Mouse (Mus musculus) G1E (cell line): ENCODE measurements around the gene Eif3m. TPM values are rescaled to one million over a fixed set of nuclear protein-coding genes. Genes with fewer than 3 reads are reported as not detected.
A peak's percentile ranks its signal among the peaks of the same experiment; 100 is the strongest.

Experiments used
- ATAC-seq: 2 replicates; pipeline ENCODE4 v1.8.0; 2016; ENCODE audit warnings: mild to moderate bottlenecking; ENCODE audit not compliant: insufficient number of reproducible peaks, poor library complexity, low FRiP score, severe bottlenecking; ENCODE audit errors: extremely low read depth
- DNase-seq: peaks from one replicate; pipeline ENCODE4 v3.0.0; 2012; ENCODE audit warnings: low spot score
- H3K27me3 ChIP-seq: 2 replicates; pipeline ENCODE4 v1.6.1; 2012; ENCODE audit warnings: mild to moderate bottlenecking, low read length, inconsistent platforms; ENCODE audit not compliant: insufficient read depth
- H3K36me3 ChIP-seq: replicated peaks from 2 replicates; pipeline ENCODE3; 2012; ENCODE audit warnings: mild to moderate bottlenecking, inconsistent platforms
- H3K4me1 ChIP-seq: 2 replicates; pipeline ENCODE4 v1.6.1; 2012; ENCODE audit warnings: low read depth, low read length, inconsistent platforms, mixed read lengths; ENCODE audit not compliant: insufficient read depth
- H3K4me3 ChIP-seq: 2 replicates; pipeline ENCODE4 v1.5.1; 2012; ENCODE audit warnings: low read depth, mild to moderate bottlenecking, inconsistent platforms, low read length, moderate library complexity, mixed read lengths
- H3K9me3 ChIP-seq: replicated peaks from 2 replicates; pipeline ENCODE4 v1.6.1; 2012; ENCODE audit warnings: inconsistent platforms
- CTCF ChIP-seq: IDR thresholded peaks from 2 replicates; pipeline ENCODE4 v1.5.1; 2012; ENCODE audit warnings: low read depth, low read length, inconsistent platforms, mixed read lengths
- GATA1 ChIP-seq: IDR thresholded peaks from 2 replicates; pipeline ENCODE4 v1.6.1; 2012; ENCODE audit warnings: borderline replicate concordance, low read length, inconsistent platforms, mixed read lengths
- GATA2 ChIP-seq: IDR thresholded peaks from 2 replicates; pipeline ENCODE4 v1.6.1; 2012; ENCODE audit warnings: low read depth, low read length, inconsistent platforms, borderline replicate concordance
- POLR2AphosphoS5 ChIP-seq: IDR thresholded peaks from 2 replicates; pipeline ENCODE4 v1.6.1; 2012; ENCODE audit warnings: low read depth, low read length, inconsistent platforms; ENCODE audit not compliant: insufficient replicate concordance
- TAL1 ChIP-seq: conservative IDR thresholded peaks from 2 replicates; pipeline ENCODE4 v1.6.1; 2012; ENCODE audit warnings: low read depth, low read length, inconsistent platforms, mixed read lengths
- polyA plus RNA-seq: library from polyadenylated mRNA; stranded (reverse); fragments of >175 nt; gene quantifications from 2 replicates; pipeline ENCODE4 v1.2.3, GENCODE M21; 2012
- total RNA-seq, 2 experiments: library from RNA; stranded (forward) in 1 of 2; stranded (reverse) in 1 of 2; fragments of 200-1000 nt in 1 of 2; fragments of >200 nt in 1 of 2; fragmentation: Nextera tagmentation in 1 of 2; gene quantifications; 2 replicates each; pipeline ENCODE4 v1.2.3; 2014 to 2017

Gene Eif3m
- total and polyA plus RNA-seq, 3 experiments: 10.2 to 312 (median 229) TPM

DNA sequence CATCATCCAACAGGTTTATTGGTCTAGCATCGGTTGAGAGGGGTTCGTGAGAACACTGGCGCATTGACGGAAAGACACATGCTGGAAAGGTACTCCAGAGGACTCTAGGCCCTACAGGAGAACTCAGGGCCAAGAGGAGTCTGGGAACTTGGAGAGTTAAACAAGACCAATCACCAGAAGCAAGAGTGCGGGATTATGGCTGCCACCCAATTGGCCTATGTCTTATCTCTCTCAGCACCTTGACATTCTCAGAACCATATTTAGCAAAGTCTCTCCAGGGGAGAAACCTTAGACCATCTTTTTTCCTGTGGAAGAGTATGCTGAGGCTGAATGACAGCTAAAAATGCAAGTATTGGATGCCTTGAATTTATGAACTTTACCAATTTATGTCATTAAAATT is 22.0 kb upstream of the Eif3m start:
- peak; percentile 22; the same call in 1 of the 2 replicates for TF ChIP-seq TAL1
- TF ChIP-seq GATA2: no peak
- peak; percentile 58 for ATAC-seq
- Histone ChIP-seq H3K36me3 (no peaks in the 10 kb centered on the region), H3K9me3 (no peaks in the 10 kb centered on the region), H3K27me3 (peaks cover 10% of the 10 kb centered on the region), H3K4me3 (no peak overlapping the region), H3K4me1 (peaks cover 13% of the 10 kb centered on the region; the same call in 1 of the 2 replicates)
- DNase-seq: no peak

DNA sequence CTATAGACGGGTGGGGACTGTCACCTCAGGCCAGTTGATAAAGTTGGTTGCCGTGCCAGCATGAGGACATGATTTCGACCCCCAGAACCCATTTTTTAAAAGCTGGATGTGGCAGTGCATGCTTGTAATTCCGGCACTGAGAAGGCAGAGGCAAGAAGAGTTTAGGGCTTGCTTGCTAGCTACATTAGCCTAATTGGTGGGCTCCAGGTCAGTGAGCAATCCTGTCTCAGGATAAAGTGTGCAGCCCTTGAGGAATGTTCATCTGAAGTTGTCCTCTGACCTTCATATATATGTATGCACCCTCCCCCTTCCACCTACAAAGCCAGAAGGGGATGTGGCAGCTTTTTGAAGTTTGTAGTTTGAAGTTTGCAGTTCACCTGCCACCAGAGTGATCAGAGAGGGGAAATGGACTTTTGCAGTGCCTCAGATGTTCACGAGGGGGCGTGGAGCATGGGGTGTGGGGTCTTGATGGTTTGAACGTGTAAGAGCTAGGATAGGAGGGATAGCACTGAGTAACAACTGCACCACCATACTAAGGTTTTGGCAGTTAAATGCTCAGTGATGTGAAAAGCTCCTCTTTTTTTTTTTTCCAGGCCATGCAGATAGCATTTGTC is 21.2 kb upstream of the Eif3m start:
- H3K9me3 ChIP-seq: no peaks in the 10 kb centered on the region
- ATAC-seq: no peak
- 0 out of 2 replicates have a peak, but pooled peaks have one; percentile 4 for TF ChIP-seq CTCF
- TF ChIP-seq GATA1: no peak
- H3K27me3 ChIP-seq: peaks cover 10% of the 10 kb centered on the region
- H3K4me1 ChIP-seq: peaks cover 13% of the 10 kb centered on the region; the same call in 1 of the 2 replicates
- H3K36me3 ChIP-seq: no peaks in the 10 kb centered on the region
- no peak for DNase-seq
- H3K4me3 ChIP-seq: no peak overlapping the region

DNA sequence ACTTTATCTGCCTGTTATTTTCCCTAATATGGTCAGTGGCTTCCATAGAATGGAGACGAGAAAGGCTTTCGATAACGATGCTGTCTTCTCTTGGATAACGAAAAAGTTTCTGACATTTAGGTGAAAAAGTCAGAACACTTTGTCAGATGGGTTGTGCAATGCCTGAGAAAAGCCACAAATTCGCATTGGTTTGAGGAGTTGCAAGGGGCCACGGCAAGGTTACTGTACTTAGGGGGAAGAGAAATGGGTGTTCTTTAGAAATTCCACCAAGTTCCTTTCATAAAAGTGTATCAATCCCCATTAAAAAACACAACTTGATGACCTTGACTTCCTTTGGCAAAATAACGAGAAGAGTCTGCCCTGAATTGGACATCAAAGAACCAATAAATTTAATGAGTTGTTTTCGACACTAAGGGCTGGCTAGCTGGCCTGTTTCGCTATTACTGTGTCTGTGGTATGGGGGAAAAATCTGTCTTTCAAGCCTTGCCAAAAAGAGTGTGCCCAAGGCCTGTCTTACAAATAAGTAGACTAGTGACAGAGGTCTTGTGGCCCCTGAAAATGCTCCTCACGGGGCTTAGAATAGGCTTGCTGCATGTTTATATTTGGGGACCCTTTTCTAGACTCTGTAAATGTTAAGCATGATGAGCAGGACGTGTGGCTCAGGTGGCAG is 19.7 kb upstream of the Eif3m start:
- TF ChIP-seq TAL1 (no peak), CTCF (no peak), GATA2 (no peak), POLR2AphosphoS5 (no peak), GATA1 (no peak)
- peaks cover 4% of the 10 kb centered on the region for H3K27me3 ChIP-seq
- H3K4me3 ChIP-seq: no peak overlapping the region
- DNase-seq (no peak), ATAC-seq (no peak)
- H3K36me3 ChIP-seq: no peaks in the 10 kb centered on the region
- H3K9me3 ChIP-seq: no peaks in the 10 kb centered on the region
- H3K4me1 ChIP-seq: peaks cover 13% of the 10 kb centered on the region; the same call in 1 of the 2 replicates

DNA sequence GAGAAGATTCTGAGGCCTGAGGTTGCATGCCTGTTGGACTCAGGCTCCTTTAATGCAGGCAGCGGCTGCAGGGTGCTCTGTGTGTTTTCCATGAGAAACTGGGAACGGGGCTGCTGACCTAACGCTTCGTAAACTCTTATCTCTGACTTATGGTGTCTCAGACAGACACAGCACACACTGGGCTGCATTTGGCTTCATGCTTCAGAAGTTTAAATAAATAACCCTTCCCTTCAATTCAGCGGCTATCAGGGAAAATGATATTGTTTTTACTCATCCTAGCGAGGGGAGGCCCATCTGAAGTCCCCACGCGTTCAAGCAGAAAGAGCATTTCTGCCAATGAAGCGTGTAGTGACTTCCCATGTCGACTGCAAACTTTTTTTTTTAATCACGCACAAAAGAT is 19.1 kb upstream of the Eif3m start:
- H3K4me1 ChIP-seq: peaks cover 13% of the 10 kb centered on the region; the same call in 1 of the 2 replicates
- no peaks in the 10 kb centered on the region for H3K9me3 ChIP-seq
- DNase-seq (no peak), ATAC-seq (no peak)
- H3K4me3 ChIP-seq: no peak overlapping the region
- no peaks in the 10 kb centered on the region for H3K36me3 ChIP-seq
- H3K27me3 ChIP-seq: peaks cover 7% of the 10 kb centered on the region; the same call in 1 of the 2 replicates
- TF ChIP-seq TAL1 (no peak), CTCF (no peak), POLR2AphosphoS5 (no peak), GATA1 (no peak), GATA2 (no peak)

DNA sequence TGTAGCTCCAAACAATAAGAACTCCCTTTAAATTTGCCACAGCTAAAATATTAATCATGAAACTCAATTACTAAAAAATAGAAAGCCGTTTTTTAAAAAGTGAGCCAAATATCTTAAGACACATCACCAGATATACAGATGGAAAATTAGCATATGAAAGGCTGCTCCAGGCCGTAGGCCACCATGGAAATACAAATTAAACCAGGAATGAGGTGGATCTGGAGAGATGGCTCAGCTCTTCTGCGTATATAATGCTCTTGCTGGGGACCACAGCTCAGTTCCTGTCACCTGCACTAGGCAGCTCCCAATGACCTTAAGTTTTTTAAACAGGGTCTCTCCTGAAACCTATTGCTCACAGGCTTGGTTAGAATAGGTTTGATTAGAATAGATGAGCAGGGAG is 17.2 kb upstream of the Eif3m start:
- Histone ChIP-seq H3K9me3 (no peaks in the 10 kb centered on the region), H3K27me3 (peaks cover 9% of the 10 kb centered on the region; the same call in 1 of the 2 replicates), H3K4me3 (no peak overlapping the region), H3K36me3 (no peaks in the 10 kb centered on the region), H3K4me1 (peaks cover 17% of the 10 kb centered on the region; the same call in 1 of the 2 replicates)
- TF ChIP-seq POLR2AphosphoS5 (no peak), GATA2 (no peak), CTCF (no peak), GATA1 (no peak)
- ATAC-seq: no peak
- no peak for DNase-seq

DNA sequence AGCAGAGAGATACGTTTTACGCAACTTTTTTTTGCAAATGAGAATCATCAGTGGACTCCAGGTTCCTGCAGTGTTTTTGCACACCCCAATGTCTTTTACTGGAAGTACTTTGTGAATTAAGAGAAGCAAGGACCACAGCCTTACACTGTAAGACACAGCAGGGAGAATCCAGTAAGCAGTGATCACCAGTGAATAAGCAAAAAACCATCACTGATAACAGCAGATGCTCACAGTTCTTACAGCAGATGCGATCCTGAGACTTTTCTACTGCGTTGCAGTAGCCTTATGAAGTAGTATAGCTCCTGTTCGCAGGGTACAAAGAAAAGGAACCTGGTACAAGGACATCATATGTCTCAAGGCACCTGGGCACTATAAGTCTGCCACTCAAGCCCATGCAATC is 13.6 kb upstream of the Eif3m start:
- no peak overlapping the region for H3K4me3 ChIP-seq
- H3K36me3 ChIP-seq: no peaks in the 10 kb centered on the region
- peaks cover 11% of the 10 kb centered on the region; the same call in 1 of the 2 replicates for H3K27me3 ChIP-seq
- no peaks in the 10 kb centered on the region for H3K9me3 ChIP-seq
- no peak for TF ChIP-seq GATA2
- TF ChIP-seq GATA1: no peak
- no peak for TF ChIP-seq TAL1
- TF ChIP-seq CTCF: no peak
- no peak for TF ChIP-seq POLR2AphosphoS5
- peaks cover 6% of the 10 kb centered on the region; the same call in 1 of the 2 replicates for H3K4me1 ChIP-seq
- no peak for DNase-seq
- ATAC-seq: no peak

DNA sequence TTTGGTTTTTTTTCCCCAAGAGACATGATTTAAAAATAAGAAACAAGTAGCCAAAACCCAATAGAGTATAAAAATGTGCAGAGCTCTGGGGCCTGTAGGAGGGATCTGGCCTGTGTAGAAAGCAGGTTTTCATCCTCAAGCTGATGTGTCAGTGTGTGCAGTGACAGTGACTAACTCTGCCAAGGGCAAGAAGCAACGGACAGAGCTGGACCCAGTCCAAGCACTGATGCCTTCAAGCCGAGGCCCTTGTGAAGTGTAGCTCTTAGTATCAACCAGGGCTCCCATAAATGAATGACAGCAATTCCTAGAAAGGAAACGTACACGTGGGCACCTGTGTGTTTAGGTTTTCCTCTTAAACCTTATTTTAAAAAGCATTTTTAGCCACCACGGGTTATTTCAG is 11.9 kb upstream of the Eif3m start:
- H3K36me3 ChIP-seq: no peaks in the 10 kb centered on the region
- no peaks in the 10 kb centered on the region for H3K9me3 ChIP-seq
- peaks cover 8% of the 10 kb centered on the region; the same call in 1 of the 2 replicates for H3K4me1 ChIP-seq
- TF ChIP-seq TAL1: no peak
- TF ChIP-seq GATA1: no peak
- no peak for TF ChIP-seq CTCF
- TF ChIP-seq POLR2AphosphoS5: no peak
- no peak for TF ChIP-seq GATA2
- no peak overlapping the region for H3K4me3 ChIP-seq
- ATAC-seq (no peak), DNase-seq (no peak)
- H3K27me3 ChIP-seq: peaks cover 11% of the 10 kb centered on the region; the same call in 1 of the 2 replicates
